Mouse (Mus musculus): ENCODE data around the gene Rcan2. TPM values are rescaled to one million over a fixed set of nuclear protein-coding genes. Genes with fewer than 3 reads are reported as not detected.

The Rcan2 gene
- polyA plus RNA-seq, 1 experiment from 2014 or later = 56.1 TPM

DNA sequence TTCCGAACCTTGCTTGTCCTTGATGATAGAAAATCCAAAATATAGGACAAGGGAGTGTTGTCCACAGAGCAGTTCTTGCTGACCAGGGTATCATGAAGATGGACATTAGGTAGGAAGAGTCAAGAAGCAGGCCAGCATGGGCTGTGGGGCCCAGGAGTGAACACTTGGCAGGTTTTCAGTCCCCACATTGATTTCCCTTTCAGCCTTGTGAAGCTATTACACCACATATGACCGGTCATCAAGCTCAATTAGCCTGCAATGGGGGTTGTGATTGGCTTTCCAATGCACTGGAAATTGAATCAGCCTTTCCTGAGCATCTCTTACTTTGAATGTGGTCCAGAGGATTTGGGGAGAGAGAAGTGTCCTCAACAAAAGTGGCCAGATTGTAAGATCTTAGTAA is 2.0 kb downstream of the Rcan2 start:
- WGBS = 89% methylated on average over 2 of the region's 2 CpGs
- Histone ChIP-seq H3K27ac (peak overlapping the region; percentile 83), H3K36me3 (no peaks in the 10 kb centered on the region), H3K4me2 (peak overlapping the region; percentile 87), H3K27me3 (no peaks in the 10 kb centered on the region), H3K4me3 (peak overlapping the region; percentile 79; the same call in 1 of the 2 replicates), H3K9ac (no peak overlapping the region), H3K9me3 (replicated peaks) (no peaks in the 10 kb centered on the region), H3K4me1 (replicated peaks) (peaks cover 42% of the 10 kb centered on the region)
- no peak for ATAC-seq (replicated peaks; ENCODE audit: insufficient number of reproducible peaks, insufficient read depth, low FRiP score, low read depth)

DNA sequence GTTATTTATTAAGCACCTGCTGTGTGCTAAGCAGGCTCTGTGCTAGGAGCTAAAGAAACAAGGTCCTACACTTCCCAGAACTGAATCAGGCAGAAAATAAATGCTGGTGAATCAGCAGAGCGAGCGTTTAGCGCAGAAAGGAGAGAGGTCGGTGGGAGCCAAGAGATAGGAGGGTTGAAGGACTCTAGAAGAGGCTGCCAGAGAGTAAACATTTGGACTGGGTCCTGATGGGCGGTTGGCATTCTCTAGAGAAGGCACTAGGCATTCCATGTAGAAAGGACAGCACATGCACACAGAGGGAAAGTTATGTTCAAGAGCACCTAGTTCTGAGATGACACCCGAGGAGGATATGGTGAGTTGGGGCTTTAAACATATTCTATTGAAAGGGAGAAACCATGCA is 2.6 kb downstream of the Rcan2 start:
- peak overlapping the region; percentile 87 for H3K4me2 ChIP-seq
- H3K4me1 ChIP-seq (replicated peaks) = peaks cover 42% of the 10 kb centered on the region
- H3K27me3 ChIP-seq = no peaks in the 10 kb centered on the region
- no peak overlapping the region for H3K9ac ChIP-seq
- no peaks in the 10 kb centered on the region for H3K36me3 ChIP-seq
- WGBS = 42% methylated on average over 6 of the region's 6 CpGs
- no peak for ATAC-seq (replicated peaks; ENCODE audit: insufficient number of reproducible peaks, insufficient read depth, low FRiP score, low read depth)
- H3K4me3 ChIP-seq = 0 out of 2 replicates have a peak overlapping the region, but pooled peaks have one; percentile 79
- H3K27ac ChIP-seq = peak overlapping the region; percentile 83
- H3K9me3 ChIP-seq (replicated peaks) = no peaks in the 10 kb centered on the region

DNA sequence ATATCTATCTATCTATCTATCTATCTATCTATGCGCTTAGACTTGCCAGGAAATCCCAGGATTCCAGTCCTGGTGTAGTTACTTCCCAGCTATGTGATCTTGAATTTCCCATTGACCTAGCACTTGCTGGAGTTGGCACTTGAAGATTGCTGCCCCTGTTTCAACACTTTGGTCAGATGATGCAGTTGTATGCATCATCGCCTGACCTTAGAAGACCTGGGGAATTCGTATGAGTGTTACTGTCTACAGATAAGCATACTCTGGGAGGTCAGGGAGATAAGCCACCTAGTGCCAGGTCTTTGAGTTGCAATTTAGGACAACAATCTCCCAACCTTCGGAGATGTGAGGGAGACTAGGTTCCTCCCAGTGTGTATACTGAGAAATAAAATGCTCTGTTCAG is 5.7 kb downstream of the Rcan2 start:
- no peak overlapping the region for H3K4me3 ChIP-seq
- H3K4me1 ChIP-seq (replicated peaks) = peaks cover 42% of the 10 kb centered on the region
- no peak overlapping the region for H3K9ac ChIP-seq
- no peak overlapping the region for H3K27ac ChIP-seq
- 54% methylated on average over 4 of the region's 4 CpGs for WGBS
- no peak overlapping the region for H3K4me2 ChIP-seq
- H3K9me3 ChIP-seq (replicated peaks) = no peaks in the 10 kb centered on the region
- no peak for ATAC-seq (replicated peaks; ENCODE audit: insufficient number of reproducible peaks, insufficient read depth, low FRiP score, low read depth)
- no peaks in the 10 kb centered on the region for H3K36me3 ChIP-seq
- no peaks in the 10 kb centered on the region for H3K27me3 ChIP-seq

DNA sequence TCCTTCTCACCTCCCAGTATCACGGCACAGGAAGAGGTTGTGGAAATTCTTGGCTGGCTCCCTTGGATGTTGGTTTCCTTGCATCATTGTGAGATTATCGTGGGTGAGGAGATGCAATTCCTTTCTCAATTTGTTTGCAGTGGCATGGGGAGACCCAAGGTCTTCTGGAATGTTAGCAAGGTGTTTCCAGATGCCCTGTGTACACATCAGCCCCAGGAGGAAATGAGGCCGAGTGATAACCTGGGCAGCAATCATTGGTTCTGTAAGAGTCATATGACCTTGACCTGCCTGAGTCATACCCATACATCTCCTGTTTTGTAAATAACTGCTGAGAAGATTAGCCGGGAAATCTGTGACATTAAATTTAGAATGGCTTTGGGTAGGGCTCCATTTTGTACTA is 10.3 kb downstream of the Rcan2 start:
- Histone ChIP-seq H3K4me1 (replicated peaks) (peaks cover 18% of the 10 kb centered on the region), H3K36me3 (no peaks in the 10 kb centered on the region), H3K9ac (no peak overlapping the region), H3K4me3 (no peak overlapping the region), H3K9me3 (replicated peaks) (no peaks in the 10 kb centered on the region), H3K4me2 (no peak overlapping the region), H3K27me3 (no peaks in the 10 kb centered on the region), H3K27ac (no peak overlapping the region)
- no peak for ATAC-seq (replicated peaks; ENCODE audit: insufficient number of reproducible peaks, insufficient read depth, low FRiP score, low read depth)
- 46% methylated on average over 4 of the region's 4 CpGs for WGBS

GRCm38 (mm10) chr17:43815376-43815775 is 14.2 kb downstream of the Rcan2 start:
- Histone ChIP-seq H3K4me2 (no peak overlapping the region), H3K9me3 (replicated peaks) (no peaks in the 10 kb centered on the region), H3K4me1 (replicated peaks) (peaks cover 22% of the 10 kb centered on the region), H3K27me3 (no peaks in the 10 kb centered on the region), H3K9ac (no peak overlapping the region), H3K4me3 (no peak overlapping the region), H3K36me3 (no peaks in the 10 kb centered on the region), H3K27ac (peak overlapping the region; percentile 45)
- no peak for ATAC-seq (replicated peaks; ENCODE audit: insufficient number of reproducible peaks, insufficient read depth, low FRiP score, low read depth)
- 80% methylated on average over 4 of the region's 4 CpGs for whole genome bisulfite sequencing

- Histone ChIP-seq H3K4me1 (replicated peaks) (peaks cover 21% of the 10 kb centered on the region), H3K4me3 (no peak overlapping the region), H3K36me3 (no peaks in the 10 kb centered on the region), H3K9me3 (replicated peaks) (no peaks in the 10 kb centered on the region), H3K27me3 (no peaks in the 10 kb centered on the region), H3K9ac (no peak overlapping the region), H3K27ac (no peak overlapping the region), H3K4me2 (no peak overlapping the region)
- WGBS = 84% methylated on average over 1 of the region's 1 CpGs
- peak; percentile 50; the same call in 1 of the 2 replicates for ATAC-seq (replicated peaks; ENCODE audit: insufficient number of reproducible peaks, insufficient read depth, low FRiP score, low read depth)
Measured at GRCm38 (mm10) chr17:43816480-43816879, 15.3 kb downstream of the Rcan2 start.

GRCm38 (mm10) chr17:43817171-43817570 is 16.0 kb downstream of the Rcan2 start:
- Histone ChIP-seq H3K4me2 (no peak overlapping the region), H3K27me3 (no peaks in the 10 kb centered on the region), H3K36me3 (no peaks in the 10 kb centered on the region), H3K27ac (0 out of 2 replicates have a peak overlapping the region, but pooled peaks have one; percentile 21), H3K9me3 (replicated peaks) (no peaks in the 10 kb centered on the region), H3K4me3 (no peak overlapping the region), H3K4me1 (replicated peaks) (peaks cover 18% of the 10 kb centered on the region), H3K9ac (no peak overlapping the region)
- 64% methylated on average over 10 of the region's 10 CpGs for WGBS
- no peak for ATAC-seq (replicated peaks; ENCODE audit: insufficient number of reproducible peaks, insufficient read depth, low FRiP score, low read depth)

DNA sequence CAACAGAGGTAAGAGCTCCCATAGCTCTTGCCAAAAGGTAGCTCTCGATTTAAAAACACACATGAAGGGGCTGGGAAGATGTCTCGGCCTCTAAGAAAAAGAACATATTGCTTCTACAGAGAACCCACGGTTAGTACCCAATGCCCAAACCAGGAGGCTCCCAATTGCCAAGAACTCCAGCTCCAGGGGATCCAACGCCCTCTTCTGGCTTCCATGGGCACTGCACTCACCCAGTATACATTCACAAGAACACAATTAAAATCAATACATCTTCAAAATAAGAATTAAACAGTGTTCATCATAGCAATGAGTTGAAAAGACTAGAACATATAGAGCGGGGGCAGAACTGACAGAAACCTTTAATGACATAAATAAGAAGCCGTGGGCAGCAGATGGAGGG is 17.2 kb downstream of the Rcan2 start:
- Histone ChIP-seq H3K36me3 (no peaks in the 10 kb centered on the region), H3K4me2 (no peak overlapping the region), H3K4me3 (no peak overlapping the region), H3K27ac (no peak overlapping the region), H3K4me1 (replicated peaks) (peaks cover 18% of the 10 kb centered on the region), H3K9me3 (replicated peaks) (no peaks in the 10 kb centered on the region), H3K9ac (no peak overlapping the region), H3K27me3 (no peaks in the 10 kb centered on the region)
- no peak for ATAC-seq (replicated peaks; ENCODE audit: insufficient number of reproducible peaks, insufficient read depth, low FRiP score, low read depth)
- 76% methylated on average over 6 of the region's 6 CpGs for WGBS

GRCm38 (mm10) chr17:43820904-43821303 is 19.8 kb downstream of the Rcan2 start:
- no peak overlapping the region for H3K27ac ChIP-seq
- H3K27me3 ChIP-seq = no peaks in the 10 kb centered on the region
- H3K9ac ChIP-seq = no peak overlapping the region
- no peak overlapping the region for H3K4me3 ChIP-seq
- ATAC-seq (replicated peaks; ENCODE audit: insufficient number of reproducible peaks, insufficient read depth, low FRiP score, low read depth) = no peak
- 87% methylated on average over 2 of the region's 2 CpGs for WGBS
- H3K4me2 ChIP-seq = no peak overlapping the region
- H3K9me3 ChIP-seq (replicated peaks) = no peaks in the 10 kb centered on the region
- peaks cover 13% of the 10 kb centered on the region for H3K4me1 ChIP-seq (replicated peaks)
- no peaks in the 10 kb centered on the region for H3K36me3 ChIP-seq

GRCm38 (mm10) chr17:43822207-43822606 is 21.1 kb downstream of the Rcan2 start:
- H3K4me2 ChIP-seq = no peak overlapping the region
- no peaks in the 10 kb centered on the region for H3K36me3 ChIP-seq
- H3K9me3 ChIP-seq (replicated peaks) = no peaks in the 10 kb centered on the region
- no peak overlapping the region for H3K9ac ChIP-seq
- ATAC-seq (replicated peaks; ENCODE audit: insufficient number of reproducible peaks, insufficient read depth, low FRiP score, low read depth) = no peak
- peaks cover 15% of the 10 kb centered on the region for H3K4me1 ChIP-seq (replicated peaks)
- no peak overlapping the region for H3K27ac ChIP-seq
- 71% methylated on average over 6 of the region's 6 CpGs for WGBS
- H3K4me3 ChIP-seq = no peak overlapping the region
- H3K27me3 ChIP-seq = no peaks in the 10 kb centered on the region

DNA sequence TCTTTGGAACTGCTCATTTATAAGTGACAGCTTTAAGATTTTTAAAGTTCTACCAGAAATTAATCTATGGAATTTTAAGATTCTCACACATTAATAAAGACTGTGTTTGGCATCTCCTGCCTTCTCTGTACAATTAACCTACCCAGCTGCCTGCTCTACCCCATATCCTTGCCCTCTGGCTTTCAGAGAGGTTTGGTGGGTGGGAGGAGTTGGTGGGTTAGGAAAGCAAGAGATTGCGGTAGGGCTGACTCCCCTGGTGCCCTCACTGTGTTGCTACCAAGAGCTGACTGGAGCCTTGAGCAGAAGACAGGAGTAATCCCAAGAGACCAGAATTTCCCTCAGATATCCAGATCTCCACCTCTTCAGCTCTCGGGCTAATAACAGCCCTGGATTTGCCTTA is 21.5 kb downstream of the Rcan2 start:
- Histone ChIP-seq H3K4me1 (replicated peaks) (peaks cover 18% of the 10 kb centered on the region), H3K27ac (no peak overlapping the region), H3K36me3 (no peaks in the 10 kb centered on the region), H3K27me3 (no peaks in the 10 kb centered on the region), H3K9ac (no peak overlapping the region), H3K9me3 (replicated peaks) (no peaks in the 10 kb centered on the region), H3K4me2 (no peak overlapping the region), H3K4me3 (no peak overlapping the region)
- no peak for ATAC-seq (replicated peaks; ENCODE audit: insufficient number of reproducible peaks, insufficient read depth, low FRiP score, low read depth)
- WGBS = 38% methylated on average over 2 of the region's 2 CpGs

DNA sequence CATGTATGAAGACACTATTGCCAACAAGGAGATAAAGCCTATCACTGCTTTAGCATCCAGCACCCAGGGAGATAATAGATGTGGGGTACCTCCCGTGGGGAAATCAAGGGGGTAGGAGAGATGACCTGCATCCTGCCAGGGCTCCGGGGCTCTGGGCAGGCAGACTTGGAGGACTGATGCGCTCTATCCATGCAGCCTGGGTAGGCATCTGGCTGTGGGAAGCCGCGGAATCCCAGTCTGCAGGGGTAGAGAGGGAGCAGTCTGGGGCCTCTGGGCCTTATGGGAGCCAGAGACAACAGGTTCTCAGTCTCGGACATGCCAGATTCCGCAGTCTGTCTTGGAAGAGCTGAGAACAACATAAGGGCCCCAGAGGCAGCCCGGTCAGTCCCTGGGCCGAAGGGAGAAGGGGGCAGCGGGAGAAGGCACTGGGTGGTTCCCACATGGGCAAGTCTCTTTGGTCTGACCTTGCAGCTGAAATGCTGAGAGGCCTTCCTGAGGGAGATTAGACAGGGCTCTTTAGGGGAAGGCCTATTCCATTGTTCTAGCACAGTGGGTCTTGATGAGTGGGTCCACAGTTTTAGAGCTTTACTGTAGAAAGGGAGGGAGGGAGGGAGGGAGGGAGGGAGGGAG is 23.7 kb downstream of the Rcan2 start:
- Histone ChIP-seq H3K4me1 (replicated peaks) (peaks cover 15% of the 10 kb centered on the region), H3K36me3 (no peaks in the 10 kb centered on the region), H3K9ac (no peak overlapping the region), H3K27me3 (no peaks in the 10 kb centered on the region), H3K4me3 (no peak overlapping the region), H3K9me3 (replicated peaks) (no peaks in the 10 kb centered on the region), H3K4me2 (no peak overlapping the region), H3K27ac (peak overlapping the region; percentile 82)
- no peak for ATAC-seq (replicated peaks; ENCODE audit: insufficient number of reproducible peaks, insufficient read depth, low FRiP score, low read depth)
- WGBS = 65% methylated on average over 10 of the region's 10 CpGs

All from heart, embryonic 15.5 days (tissue).